Mouse (Mus musculus) intestine, embryonic 14.5 days (tissue): ENCODE data around the gene Tpt1. TPM values are rescaled to one million over a fixed set of nuclear protein-coding genes. Genes with fewer than 3 reads are reported as not detected.
"Not testable (repeated sequence)": the region's sequence is repeated elsewhere in the genome, so short reads cannot be mapped to it uniquely, and the experiment has no call there.

Source experiments
- ATAC-seq: fragments of 200-750 bp; cut with Nextera tagmentation; replicated peaks from 2 replicates; pipeline ENCODE4 v1.8.0; 2017; ENCODE audit warnings: low read depth, moderate number of reproducible peaks, moderate TSS enrichment, moderate library complexity; ENCODE audit not compliant: low FRiP score, low TSS enrichment
- DNase-seq: peaks from one replicate; pipeline ENCODE4 v3.0.0-alpha.2; 2018; ENCODE audit warnings: low spot score
- H3K27ac ChIP-seq: fragments of 300-500 bp; sonication (generic); 2 replicates; pipeline ENCODE4 v1.5.1; 2014; ENCODE audit warnings: low read depth, mild to moderate bottlenecking, control low read depth
- H3K27me3 ChIP-seq: fragments of 300-500 bp; sonication (generic); replicated peaks from 2 replicates; pipeline ENCODE4 v1.6.1; 2014; ENCODE audit warnings: low read length, control low read depth; ENCODE audit not compliant: control insufficient read depth, insufficient read depth
- H3K36me3 ChIP-seq: fragments of 300-500 bp; sonication (generic); 2 replicates; pipeline ENCODE4 v1.6.1; 2014; ENCODE audit warnings: low read length, control low read depth; ENCODE audit not compliant: control insufficient read depth, insufficient read depth
- H3K4me1 ChIP-seq: fragments of 300-500 bp; sonication (generic); replicated peaks from 2 replicates; pipeline ENCODE4 v1.6.1; 2014; ENCODE audit warnings: low read length, control low read depth, mixed read lengths; ENCODE audit not compliant: control insufficient read depth, insufficient read depth
- H3K4me2 ChIP-seq: fragments of 300-500 bp; sonication (generic); 2 replicates; pipeline ENCODE4 v1.6.1; 2014; ENCODE audit warnings: low read length
- H3K4me3 ChIP-seq: fragments of 300-500 bp; sonication (generic); 2 replicates; pipeline ENCODE4 v1.5.1; 2014; ENCODE audit warnings: low read depth, low read length, control low read depth, mixed read lengths
- H3K9ac ChIP-seq: fragments of 300-500 bp; sonication (generic); 2 replicates; pipeline ENCODE4 v1.6.1; 2014; ENCODE audit warnings: mild to moderate bottlenecking, low read length
- H3K9me3 ChIP-seq: fragments of 300-500 bp; sonication (generic); 2 replicates; pipeline ENCODE4 v1.6.1; 2016; ENCODE audit warnings: low read length, control low read depth; ENCODE audit not compliant: control insufficient read depth
- WGBS: fragments of 180-500 bp; shearing (Covaris S2); extraction: QIAGEN DNeasy Blood & Tissue Kit; methylation state at CpG from one replicate; pipeline ENCODE4 v1.1.7; 2014; 5-methylcytosine and 5-hydroxymethylcytosine counted together
- polyA plus RNA-seq: library from polyadenylated mRNA; unstranded; fragments of >200 nt; fragmentation: Nextera tagmentation; extraction: Ambion mirVana; gene quantifications from 2 replicates; pipeline ENCODE4 v1.2.1, GENCODE M21; 2014

Tpt1 gene
- polyA plus RNA-seq, 1 experiment from 2014 or later, result 1,259 TPM

GRCm38 (mm10) chr14:75834739-75835381 lies 10.0 kb upstream of the Tpt1 start:
- H3K4me3 ChIP-seq, result peak overlapping the region; percentile 53
- peak overlapping the region; percentile 100 for H3K4me2 ChIP-seq
- DNase-seq, result peak; percentile 91
- H3K9me3 ChIP-seq, result no peaks in the 10 kb centered on the region
- peaks cover 19% of the 10 kb centered on the region for H3K4me1 ChIP-seq
- peak; percentile 57 for ATAC-seq
- WGBS, result under 1% methylated on average over 16 of the region's 16 CpGs
- no peaks in the 10 kb centered on the region for H3K36me3 ChIP-seq
- H3K9ac ChIP-seq, result peak overlapping the region; percentile 82
- H3K27ac ChIP-seq, result peak overlapping the region; percentile 98
- no peaks in the 10 kb centered on the region for H3K27me3 ChIP-seq

- Histone ChIP-seq H3K36me3 (no peaks in the 10 kb centered on the region), H3K27ac (peak overlapping the region; percentile 64; the same call in 1 of the 2 replicates), H3K4me1 (peaks cover 19% of the 10 kb centered on the region), H3K9ac (no peak overlapping the region), H3K27me3 (no peaks in the 10 kb centered on the region), H3K9me3 (no peaks in the 10 kb centered on the region), H3K4me3 (no peak overlapping the region), H3K4me2 (no peak overlapping the region)
- ATAC-seq, result no peak
- no peak for DNase-seq
- WGBS, result 85% methylated on average over 3 of the region's 3 CpGs
Observed at GRCm38 (mm10) chr14:75836579-75836978, 8.3 kb upstream of the Tpt1 start.

GRCm38 (mm10) chr14:75837048-75837916 lies 7.6 kb upstream of the Tpt1 start:
- Histone ChIP-seq H3K4me1 (peaks cover 19% of the 10 kb centered on the region), H3K27me3 (no peaks in the 10 kb centered on the region), H3K9me3 (no peaks in the 10 kb centered on the region), H3K36me3 (no peaks in the 10 kb centered on the region), H3K27ac (peak overlapping the region; percentile 64; the same call in 1 of the 2 replicates), H3K4me3 (no peak overlapping the region), H3K4me2 (peak overlapping the region; percentile 14; the same call in 1 of the 2 replicates), H3K9ac (no peak overlapping the region)
- DNase-seq, result no peak
- 54% methylated on average over 10 of the region's 10 CpGs for WGBS
- no peak for ATAC-seq

GRCm38 (mm10) chr14:75841758-75842157 lies 3.1 kb upstream of the Tpt1 start:
- H3K27ac ChIP-seq, H3K27me3 ChIP-seq, H3K9ac ChIP-seq, H3K36me3 ChIP-seq, H3K4me3 ChIP-seq, ATAC-seq, DNase-seq, H3K4me1 ChIP-seq, H3K9me3 ChIP-seq, H3K4me2 ChIP-seq: not testable (repeated sequence)
- WGBS, result 54% methylated on average over 1 of the region's 2 CpGs

GRCm38 (mm10) chr14:75844111-75844695 lies 690 bp upstream of the Tpt1 start:
- peaks cover 13% of the 10 kb centered on the region for H3K4me1 ChIP-seq
- no peak for DNase-seq
- peak overlapping the region; percentile 97 for H3K9ac ChIP-seq
- peaks cover 30% of the 10 kb centered on the region for H3K36me3 ChIP-seq
- peak overlapping the region; percentile 82 for H3K4me3 ChIP-seq
- no peaks in the 10 kb centered on the region for H3K27me3 ChIP-seq
- H3K27ac ChIP-seq, result peak overlapping the region; percentile 98
- no peaks in the 10 kb centered on the region for H3K9me3 ChIP-seq
- H3K4me2 ChIP-seq, result peak overlapping the region; percentile 84
- 6% methylated on average over 14 of the region's 14 CpGs for WGBS
- ATAC-seq, result no peak

DNA sequence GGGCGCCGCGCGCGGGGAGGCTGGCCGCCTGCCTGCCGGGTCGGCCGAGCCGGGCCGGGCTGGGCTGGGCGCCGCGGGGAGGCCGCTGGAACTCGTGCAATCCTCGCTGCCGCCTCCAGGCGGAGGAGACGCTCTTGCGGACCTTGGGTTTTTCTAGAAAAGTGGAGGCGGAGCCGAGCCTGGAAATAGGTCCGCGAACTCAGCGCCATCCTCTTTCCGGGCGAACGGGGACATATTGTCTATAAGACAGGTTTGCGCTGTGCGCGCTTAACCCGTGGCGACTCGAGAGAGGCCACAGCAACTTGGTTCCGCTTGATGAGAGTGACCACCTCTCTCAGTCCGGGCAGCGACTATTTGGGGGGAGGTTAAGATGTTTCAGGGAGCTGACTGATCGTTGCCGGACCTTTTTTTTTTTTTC lies 814 bp downstream of the Tpt1 start:
- WGBS, result 1% methylated on average over 40 of the region's 40 CpGs
- Histone ChIP-seq H3K36me3 (peaks cover 44% of the 10 kb centered on the region), H3K27me3 (no peaks in the 10 kb centered on the region), H3K4me1 (peaks cover 13% of the 10 kb centered on the region), H3K4me3 (peak overlapping the region; percentile 82), H3K27ac (peak overlapping the region; percentile 98), H3K4me2 (peak overlapping the region; percentile 66), H3K9me3 (no peaks in the 10 kb centered on the region), H3K9ac (peak overlapping the region; percentile 97)
- DNase-seq (no peak), ATAC-seq (peak; percentile 57)

- H3K27ac ChIP-seq, result no peak overlapping the region
- DNase-seq, result no peak
- no peaks in the 10 kb centered on the region for H3K27me3 ChIP-seq
- no peak overlapping the region for H3K9ac ChIP-seq
- peaks cover 50% of the 10 kb centered on the region for H3K36me3 ChIP-seq
- H3K4me2 ChIP-seq, result no peak overlapping the region
- WGBS, result 71% methylated on average over 4 of the region's 4 CpGs
- H3K9me3 ChIP-seq, result no peaks in the 10 kb centered on the region
- H3K4me1 ChIP-seq, result peaks cover 13% of the 10 kb centered on the region
- ATAC-seq, result no peak
- no peak overlapping the region for H3K4me3 ChIP-seq
Observed at GRCm38 (mm10) chr14:75847669-75848068, 2.8 kb downstream of the Tpt1 start.

DNA sequence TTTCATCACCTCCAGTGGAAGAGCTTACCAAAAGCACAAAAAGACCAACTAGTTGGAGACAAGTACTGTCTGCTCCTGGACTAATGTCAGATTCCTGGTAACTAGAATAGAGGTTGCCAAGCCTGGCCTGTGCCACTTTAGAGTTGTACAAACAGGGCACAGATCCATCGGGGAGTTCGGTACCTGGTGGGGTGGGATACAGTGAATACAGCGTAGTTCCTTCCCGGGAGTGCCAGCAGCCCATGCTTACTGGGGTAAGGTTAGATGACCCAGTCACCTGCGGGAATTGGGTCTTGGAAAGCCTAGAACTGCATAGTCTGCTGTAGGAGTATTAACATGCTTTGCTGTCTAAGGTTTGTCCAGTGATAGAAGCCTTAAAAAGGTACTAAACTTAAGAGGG lies 3.6 kb downstream of the Tpt1 start:
- H3K9me3 ChIP-seq, result no peaks in the 10 kb centered on the region
- H3K4me2 ChIP-seq, result no peak overlapping the region
- H3K4me1 ChIP-seq, result peaks cover 13% of the 10 kb centered on the region
- H3K9ac ChIP-seq, result no peak overlapping the region
- no peak overlapping the region for H3K4me3 ChIP-seq
- WGBS, result 92% methylated on average over 5 of the region's 5 CpGs
- H3K27ac ChIP-seq, result no peak overlapping the region
- ATAC-seq, result no peak
- no peak for DNase-seq
- H3K27me3 ChIP-seq, result no peaks in the 10 kb centered on the region
- H3K36me3 ChIP-seq, result peaks cover 50% of the 10 kb centered on the region
